Mouse (Mus musculus): Measurements from ENCODE around the gene Celf5.

Gene Celf5

GRCm38 (mm10) chr10:81456983-81457563 lies 25.4 kb downstream of the Celf5 start:
- no peak for DNase-seq (ENCODE audit: inconsistent age in 2 of 2, low spot score in 1 of 2)

DNA sequence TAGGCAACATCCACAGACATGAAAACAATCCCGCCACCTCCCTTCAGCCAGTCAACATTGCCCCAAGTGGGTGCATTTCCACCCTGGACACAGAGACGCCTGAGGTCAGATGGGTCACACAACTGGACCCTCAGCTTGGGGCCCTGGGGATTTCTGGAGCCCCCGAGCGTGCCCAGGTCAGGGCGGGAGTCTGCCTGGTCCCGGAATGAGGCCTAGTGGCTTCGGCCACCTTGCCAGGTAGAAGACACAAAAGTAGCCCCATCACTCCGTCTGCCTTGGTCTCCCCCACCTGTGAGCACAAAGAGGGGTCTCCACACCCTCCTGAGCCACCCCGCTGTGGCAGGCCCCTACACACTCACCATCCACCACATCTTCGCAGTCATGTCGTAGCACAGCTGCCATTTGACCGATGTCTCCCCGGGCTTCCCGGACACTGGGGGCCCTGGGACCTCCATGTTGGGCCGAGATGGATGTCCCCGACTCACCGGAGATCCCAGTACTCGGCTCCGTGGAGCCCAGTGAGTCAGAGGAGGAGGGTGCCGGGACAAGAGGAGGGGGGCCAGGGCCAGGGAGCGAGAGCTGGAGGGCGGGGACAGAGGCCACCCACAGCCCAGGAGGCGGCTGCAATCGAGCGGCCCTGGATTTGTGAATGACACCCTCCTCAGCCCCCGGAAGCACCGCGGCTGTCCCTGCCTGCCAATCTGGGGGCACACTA lies 27.2 kb downstream of the Celf5 start, which contains the start of gene Nfic:
TSS of gene Nfic (minus strand) at position 455 of the 715 bp plus-strand sequence.
- peak in 1 of 2 experiments; percentile 24 for DNase-seq (ENCODE audit: inconsistent age in 2 of 2, low spot score in 1 of 2)

DNA sequence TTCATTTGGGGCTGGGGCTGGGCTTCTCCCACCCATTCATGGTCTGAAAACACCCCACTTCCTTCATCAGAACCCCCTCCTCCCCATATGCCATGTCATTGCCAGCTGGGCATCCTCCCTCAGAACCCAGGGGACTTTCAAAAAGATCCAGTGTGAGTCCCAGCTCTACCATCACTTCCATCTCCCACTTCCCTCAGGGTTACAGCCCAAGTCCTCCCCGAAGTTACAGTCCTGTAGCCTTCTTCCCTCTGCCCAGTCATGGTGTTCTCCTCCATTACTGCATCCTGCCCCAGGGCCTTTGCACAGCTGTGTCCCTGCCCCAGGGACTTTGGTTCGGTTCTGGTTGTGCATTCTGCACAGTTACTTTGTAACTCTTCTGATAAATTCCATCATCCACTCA lies 28.4 kb downstream of the Celf5 start:
- DNase-seq (ENCODE audit: inconsistent age in 2 of 2, low spot score in 1 of 2) = no peak

DNA sequence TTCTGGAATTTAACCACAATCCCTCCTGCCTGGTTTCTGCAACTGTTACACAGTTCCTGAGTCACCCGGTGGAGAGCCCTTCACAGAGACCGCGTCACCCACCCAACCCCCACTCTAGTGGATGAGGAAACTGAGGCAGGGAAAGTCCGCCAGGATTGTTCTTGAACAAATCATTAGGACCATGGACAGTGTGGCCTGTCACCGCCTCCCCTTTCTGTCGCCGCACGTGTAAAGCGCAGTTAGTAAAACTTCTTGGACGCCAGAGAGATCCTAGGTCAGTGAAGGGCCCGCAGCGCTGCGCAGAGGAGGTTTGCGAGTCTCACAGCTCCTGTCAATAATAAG lies 29.6 kb downstream of the Celf5 start:
- peak; percentile 27 to 60 for DNase-seq (ENCODE audit: inconsistent age in 2 of 2, low spot score in 1 of 2)

GRCm38 (mm10) chr10:81452237-81452946 lies 30.1 kb downstream of the Celf5 start:
- peak in 1 of 2 experiments; percentile 19 for DNase-seq (ENCODE audit: inconsistent age in 2 of 2, low spot score in 1 of 2)

- DNase-seq (ENCODE audit: inconsistent age in 2 of 2, low spot score in 1 of 2) = peak in 1 of 2 experiments; percentile 18
Measured at GRCm38 (mm10) chr10:81451365-81451745, 31.2 kb downstream of the Celf5 start.

DNA sequence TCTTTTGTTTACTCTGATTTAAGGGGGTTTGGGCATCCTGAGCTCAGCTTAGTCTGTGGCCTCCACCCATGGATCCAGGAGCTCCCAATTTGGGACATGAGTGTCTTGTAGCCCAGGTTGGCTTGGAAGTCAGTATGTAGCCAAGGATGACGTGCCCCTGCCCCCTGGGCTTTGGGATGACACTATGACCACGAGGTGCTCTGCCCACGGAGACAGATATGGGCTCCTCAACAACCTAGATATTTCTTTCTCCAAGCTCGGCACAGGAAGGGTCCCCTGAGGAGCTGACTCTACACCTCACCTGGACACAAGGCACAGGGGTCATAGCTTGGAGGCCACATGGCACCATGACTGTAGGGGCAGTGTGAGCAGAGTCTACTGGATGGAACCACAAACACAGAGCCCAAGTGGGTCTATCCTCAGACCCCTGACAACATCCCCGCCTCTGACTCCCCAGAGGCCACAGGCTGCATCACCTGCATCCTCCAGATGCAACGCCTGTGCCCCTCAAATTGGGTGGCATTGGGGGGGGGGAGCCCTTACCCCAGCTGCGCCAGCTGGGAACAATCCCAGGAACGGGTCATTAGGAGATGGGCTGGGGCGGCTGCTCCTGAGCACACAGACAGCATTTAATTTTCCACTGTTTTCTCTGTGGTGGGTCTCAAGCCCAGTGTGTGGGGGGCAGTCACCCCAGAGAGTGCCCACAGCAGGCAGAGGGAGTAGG lies 31.7 kb downstream of the Celf5 start:
- no peak for DNase-seq (ENCODE audit: inconsistent age in 2 of 2, low spot score in 1 of 2)

DNA sequence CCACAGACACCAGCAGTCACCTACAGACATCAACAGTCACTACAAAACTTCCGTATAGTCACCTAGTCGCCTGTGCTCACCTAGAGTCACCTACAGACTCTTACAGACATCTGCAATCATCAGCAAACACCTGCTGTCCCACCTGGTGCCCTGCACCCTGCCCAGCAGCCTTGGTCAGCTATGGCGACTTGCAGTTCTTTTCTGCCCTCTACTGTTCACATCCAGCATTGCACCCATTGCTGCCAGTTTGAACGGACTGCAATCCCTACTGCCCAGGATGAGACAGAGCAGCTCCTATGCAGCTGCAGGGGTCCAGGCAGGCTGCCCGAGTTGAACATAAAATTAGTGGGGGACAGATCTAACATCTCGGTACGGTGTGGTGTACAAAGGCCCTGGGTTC lies 32.4 kb downstream of the Celf5 start:
- peak; percentile 78 to 93 for DNase-seq (ENCODE audit: inconsistent age in 2 of 2, low spot score in 1 of 2)

DNA sequence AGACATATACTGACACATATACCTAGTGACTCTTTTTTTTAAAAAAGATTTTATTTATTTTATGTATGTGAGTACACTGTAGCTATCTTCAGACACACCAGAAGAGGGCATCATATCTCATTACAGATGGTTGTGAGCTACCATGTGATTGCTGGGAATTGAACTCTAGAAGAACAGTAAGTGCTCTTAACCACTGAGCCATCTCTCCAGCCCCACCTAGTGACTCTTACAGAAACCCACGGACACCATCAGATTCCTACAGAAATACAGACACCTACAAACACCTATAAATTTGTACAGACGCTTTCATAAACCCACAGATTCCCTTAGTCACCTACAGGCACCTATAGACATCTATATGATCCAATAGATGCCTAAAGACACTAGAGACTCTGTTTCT lies 37.0 kb downstream of the Celf5 start:
- peak in 1 of 2 experiments; percentile 27 for DNase-seq (ENCODE audit: inconsistent age in 2 of 2, low spot score in 1 of 2)

DNA sequence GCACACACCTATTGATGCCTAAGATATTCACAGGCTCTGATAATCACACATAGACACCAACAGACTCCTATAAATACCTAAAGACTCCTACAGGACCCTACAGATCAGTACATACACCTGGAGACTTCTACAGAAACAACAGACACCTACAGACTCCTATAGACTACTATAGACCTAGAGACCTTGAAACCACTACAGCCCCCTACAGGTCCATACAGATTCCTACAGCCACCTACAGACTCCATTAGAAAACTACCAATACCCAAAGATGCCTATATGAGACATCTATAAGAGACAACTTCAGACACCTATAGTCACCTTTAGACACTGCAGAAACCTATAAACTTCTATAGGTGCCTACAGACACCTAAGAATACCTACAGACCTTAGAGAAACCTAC lies 41.5 kb downstream of the Celf5 start:
- DNase-seq (ENCODE audit: inconsistent age in 2 of 2, low spot score in 1 of 2) = peak in 1 of 2 experiments; percentile 21

- peak; percentile 77 to 88 for DNase-seq (ENCODE audit: inconsistent age in 2 of 2, low spot score in 1 of 2)
Measured at GRCm38 (mm10) chr10:81435436-81435835, 47.1 kb downstream of the Celf5 start.

DNA sequence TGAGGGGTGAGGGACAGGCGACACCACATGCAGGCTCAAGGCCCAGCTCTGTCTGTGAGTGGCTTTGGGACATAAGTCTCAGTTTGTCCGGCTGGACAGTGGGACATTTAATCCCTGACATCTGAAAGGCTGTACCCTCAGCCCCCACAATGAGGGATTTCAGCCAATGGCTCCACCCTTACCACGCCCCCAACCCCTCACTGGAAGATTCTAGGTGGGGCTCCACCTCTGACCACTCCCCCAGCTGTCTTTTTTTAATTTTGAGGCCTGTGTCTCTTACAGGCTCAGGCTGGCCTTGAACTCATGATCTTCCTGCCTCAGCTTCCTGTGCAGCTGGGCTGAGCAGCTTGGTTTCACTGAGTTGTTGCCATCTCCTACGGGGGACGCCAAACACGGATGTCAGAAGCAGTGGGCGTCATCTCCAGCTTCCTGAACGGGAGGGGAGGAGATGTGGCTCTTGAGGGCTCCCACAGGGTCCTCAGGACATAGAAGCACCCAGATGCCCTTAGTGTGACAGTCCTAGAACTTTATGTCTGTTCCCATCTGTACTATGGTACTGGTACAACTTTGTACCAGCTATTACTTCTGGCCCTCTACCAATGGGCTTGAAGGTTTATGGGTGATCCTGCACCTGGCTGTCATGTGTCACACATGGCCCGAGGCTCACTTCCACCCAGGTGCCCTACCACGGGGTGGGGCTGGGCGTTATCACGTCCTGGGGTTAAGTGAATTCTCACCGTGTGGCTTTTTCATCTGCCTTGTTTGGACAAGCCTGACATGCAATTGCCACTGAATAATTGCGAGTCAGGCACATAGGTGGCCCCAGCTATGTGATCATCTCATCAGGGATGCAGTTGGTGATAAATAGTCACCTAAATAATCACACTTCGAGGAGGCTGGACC lies 47.9 kb downstream of the Celf5 start:
- peak; percentile 45 to 70 for DNase-seq (ENCODE audit: inconsistent age in 2 of 2, low spot score in 1 of 2)

DNA sequence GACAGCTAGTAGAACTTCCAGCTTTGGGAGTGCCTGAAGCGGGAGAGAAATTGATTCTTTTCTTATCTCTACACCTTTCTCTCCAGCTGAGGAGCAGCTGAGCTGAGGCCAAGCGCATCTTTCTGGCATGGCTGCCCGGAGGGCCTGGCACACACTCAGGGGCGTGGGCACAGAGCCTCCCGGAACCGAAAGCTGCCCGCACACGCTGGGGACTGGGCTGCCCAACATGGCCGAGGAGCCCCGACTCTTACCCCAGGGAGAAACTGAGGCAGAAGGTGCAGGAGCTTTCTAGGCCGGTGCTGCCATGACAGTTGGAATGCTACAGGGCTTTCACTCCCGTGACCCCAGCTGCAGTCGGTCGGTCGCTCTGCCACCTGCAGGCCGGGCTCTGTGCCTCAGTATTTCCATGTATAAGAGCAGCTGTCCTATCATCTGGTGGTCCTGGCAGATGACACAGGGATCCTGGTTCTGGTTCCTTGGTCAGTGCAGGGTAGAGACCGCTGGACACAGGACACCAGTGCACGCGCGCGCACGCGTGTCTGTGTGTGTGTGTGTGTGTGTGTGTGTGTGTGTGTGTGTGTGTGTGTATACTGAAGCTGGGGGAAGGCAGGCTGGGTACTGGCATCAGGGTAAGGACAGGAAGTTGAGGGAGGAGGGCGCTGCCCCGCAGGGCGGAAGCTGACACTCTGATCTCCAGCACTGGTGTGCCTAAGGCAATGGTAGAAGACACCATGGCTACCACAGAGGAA lies 48.8 kb downstream of the Celf5 start:
- DNase-seq (ENCODE audit: inconsistent age in 2 of 2, low spot score in 1 of 2) = peak; percentile 59 to 73

DNA sequence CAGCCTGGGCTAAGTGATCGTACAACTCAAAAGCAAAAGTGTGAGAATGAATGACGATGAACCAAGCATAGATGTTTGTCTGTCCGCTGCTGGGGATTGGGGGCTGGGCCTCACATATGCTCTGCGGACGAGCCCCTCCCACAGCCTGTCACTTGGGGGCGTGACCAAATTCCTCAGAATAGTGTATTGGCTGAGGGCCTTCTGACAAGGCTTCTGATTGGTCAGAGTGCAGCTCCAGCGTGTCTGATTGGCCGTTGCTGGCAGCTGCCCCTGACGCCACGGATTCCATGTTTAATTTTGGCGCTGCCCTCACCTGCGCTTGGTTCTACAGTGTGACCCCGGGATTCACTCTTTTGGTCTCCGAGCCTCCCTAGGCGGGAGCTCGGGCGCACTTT lies 49.6 kb downstream of the Celf5 start:
- DNase-seq (ENCODE audit: inconsistent age in 2 of 2, low spot score in 1 of 2) = peak; percentile 95 to 97

GRCm38 (mm10) chr10:81432169-81432867 lies 50.2 kb downstream of the Celf5 start:
- peak in 1 of 2 experiments; percentile 64 for DNase-seq (ENCODE audit: inconsistent age in 2 of 2, low spot score in 1 of 2)

DNA sequence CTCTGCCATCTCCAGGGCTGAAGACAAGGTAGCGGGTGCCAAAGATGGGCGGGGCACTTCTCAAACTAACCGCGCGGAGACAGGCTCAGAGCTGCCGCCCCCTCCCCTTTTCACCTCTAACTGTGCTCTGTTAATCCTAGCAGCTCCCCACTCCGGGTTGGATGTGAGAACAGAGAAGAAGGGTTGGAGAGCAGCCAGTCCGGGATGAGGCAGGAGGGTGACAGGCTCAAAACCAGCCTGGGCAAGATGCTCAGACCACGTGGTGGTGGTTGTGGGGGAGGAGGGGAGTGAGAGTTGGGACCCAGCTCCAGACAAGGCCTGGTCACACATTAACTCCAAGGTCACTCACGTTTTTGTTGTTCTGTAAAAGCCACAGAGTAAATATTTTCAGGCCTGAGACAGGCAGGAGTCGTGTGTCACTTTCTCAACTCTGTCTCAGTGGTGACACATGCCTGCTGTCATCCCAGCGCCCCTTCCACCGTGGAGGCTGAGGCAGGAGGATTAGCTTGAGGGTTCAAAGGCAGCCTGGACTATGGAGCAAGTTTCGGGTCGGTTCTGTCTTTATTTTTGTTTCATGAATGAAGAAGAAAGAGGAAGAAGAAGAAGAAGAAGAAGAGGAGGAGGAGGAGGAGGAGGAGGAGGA lies 50.9 kb downstream of the Celf5 start:
- DNase-seq (ENCODE audit: inconsistent age in 2 of 2, low spot score in 1 of 2) = peak in 1 of 2 experiments; percentile 58

DNA sequence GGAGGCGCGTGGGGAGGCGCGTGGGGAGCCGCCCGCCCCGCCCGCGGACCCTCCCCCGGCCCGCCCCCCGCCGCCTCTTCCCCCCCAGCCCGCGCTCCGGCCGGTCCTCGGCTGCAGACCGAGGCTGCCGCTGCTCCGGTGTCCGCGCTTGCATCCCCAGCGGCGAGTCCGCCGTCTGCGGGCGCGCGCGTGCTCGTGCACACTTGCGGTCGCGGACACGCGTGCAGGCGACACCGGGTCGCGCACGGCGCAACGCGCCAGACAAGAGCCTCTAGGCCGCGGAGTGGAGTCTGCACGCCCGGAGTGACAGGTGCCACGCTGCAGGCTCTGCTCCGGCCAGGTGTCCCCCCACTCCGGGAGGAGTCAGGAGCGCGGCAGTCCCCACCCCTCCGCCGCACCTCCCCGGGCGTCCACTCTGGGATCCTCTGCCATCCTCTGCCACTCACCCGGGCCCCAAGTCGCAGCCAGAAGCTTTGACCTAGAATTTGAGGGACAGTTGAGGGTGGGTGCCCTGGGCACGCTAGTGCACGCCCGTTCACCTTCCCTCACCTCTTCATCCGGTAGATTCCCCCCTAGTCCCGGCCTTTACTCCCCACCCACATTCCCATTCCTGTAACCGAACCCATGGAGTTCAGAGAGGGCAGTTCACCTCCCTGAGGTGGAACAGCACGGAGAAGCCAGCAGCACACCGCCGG lies 51.5 kb downstream of the Celf5 start:
- DNase-seq (ENCODE audit: inconsistent age in 2 of 2, low spot score in 1 of 2) = peak; percentile 82 to 87
